Mouse (Mus musculus): ENCODE data around the gene Trappc3l.

Gene Trappc3l

DNA sequence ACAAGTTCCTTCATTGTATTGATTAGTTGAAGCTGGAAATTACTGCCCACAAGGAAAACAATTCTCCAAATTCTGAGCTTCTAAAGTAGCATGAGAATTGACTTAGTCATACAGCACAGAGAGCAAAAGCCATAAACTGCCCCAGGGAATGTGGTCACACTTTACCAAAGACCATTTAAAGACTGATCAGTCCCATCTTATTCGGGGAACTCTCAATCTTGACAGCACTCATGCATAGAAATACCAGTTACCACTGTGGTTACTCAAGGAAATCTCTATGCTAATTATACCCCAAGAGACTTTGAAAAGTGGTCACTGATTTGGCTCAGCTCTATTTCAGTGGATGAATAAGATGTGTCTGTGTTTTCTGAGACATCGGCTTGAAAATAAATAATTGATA, 57.8 kb downstream of the Trappc3l start:
- no peak for DNase-seq (ENCODE audit: low spot score in 2 of 2)

DNA sequence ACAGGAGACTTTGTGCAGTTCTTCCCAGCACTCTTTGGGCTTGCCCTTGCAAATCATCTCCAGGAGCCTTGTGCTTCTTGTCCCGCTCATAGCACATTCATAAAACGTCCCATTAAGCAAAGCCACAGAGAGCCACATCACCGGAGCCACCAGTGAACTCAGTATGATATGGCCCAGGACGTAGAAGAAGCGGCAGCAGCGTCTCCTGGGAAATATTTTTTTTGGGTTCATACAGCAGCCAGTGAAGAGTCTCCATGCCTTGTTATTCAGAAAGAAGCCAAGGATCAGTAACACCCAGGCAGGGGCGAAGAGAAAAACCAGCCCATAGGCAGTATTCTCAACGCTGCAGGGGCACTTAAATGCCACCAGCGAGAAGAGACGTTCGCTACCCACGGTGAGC, 58.6 kb downstream of the Trappc3l start:
- DNase-seq (ENCODE audit: low spot score in 2 of 2): no peak

DNA sequence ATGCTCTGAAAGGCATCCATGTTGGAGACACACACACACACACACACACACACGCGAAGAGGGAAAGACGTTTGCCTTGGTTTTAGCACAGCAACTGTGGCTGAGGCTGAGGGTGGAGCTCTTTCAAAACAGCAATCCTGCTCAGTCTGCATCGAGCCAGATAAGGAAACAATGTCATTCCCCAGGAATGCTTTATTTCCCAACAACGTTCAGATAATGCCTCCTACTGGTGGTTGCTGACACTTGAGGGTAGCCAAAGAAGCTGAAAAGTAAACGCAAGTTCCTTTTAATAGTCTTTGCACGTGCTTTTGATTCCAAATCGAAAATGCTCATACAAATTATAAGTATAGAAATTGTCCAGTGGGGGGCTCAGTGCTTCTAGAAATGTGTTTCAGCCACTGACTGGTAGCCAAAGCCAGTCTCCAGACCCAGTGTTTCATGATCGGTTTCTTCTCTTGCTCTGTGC, 59.1 kb downstream of the Trappc3l start, which contains the start of gene Calhm5:
Gene Calhm5, minus strand, starts transcription at position 102 of the 466 bp plus-strand sequence.
- peak; percentile 30 to 60 for DNase-seq (ENCODE audit: low spot score in 2 of 2)

DNA sequence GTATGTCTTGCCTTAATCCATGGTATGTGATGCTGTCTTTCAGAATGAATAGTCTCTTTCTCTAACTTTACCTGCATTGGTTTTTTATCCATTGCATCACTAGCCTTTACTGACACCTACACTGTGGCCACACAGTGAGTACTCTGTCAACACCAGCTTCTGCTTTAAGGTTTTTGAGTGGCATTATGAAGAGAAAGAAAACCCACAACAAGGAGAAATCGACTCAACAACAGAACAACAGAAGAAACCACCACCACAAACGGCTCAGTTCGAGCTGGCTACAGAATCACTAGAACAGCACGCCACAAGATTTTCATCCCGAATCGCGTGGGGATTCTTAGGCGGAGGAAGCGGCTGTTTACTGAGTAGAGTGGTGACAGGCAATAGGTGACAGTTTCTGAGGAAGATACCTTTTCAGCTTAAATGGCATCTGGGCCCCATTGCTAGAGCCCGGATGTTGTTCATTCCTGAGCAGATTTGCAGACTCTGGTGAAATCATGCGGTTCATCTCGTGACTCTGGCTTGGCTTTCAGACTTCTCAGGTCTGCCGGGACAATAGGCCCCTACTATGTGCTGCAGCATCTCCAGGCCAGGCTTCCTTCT, 73.6 kb downstream of the Trappc3l start:
- DNase-seq (ENCODE audit: low spot score in 2 of 2): no peak

DNA sequence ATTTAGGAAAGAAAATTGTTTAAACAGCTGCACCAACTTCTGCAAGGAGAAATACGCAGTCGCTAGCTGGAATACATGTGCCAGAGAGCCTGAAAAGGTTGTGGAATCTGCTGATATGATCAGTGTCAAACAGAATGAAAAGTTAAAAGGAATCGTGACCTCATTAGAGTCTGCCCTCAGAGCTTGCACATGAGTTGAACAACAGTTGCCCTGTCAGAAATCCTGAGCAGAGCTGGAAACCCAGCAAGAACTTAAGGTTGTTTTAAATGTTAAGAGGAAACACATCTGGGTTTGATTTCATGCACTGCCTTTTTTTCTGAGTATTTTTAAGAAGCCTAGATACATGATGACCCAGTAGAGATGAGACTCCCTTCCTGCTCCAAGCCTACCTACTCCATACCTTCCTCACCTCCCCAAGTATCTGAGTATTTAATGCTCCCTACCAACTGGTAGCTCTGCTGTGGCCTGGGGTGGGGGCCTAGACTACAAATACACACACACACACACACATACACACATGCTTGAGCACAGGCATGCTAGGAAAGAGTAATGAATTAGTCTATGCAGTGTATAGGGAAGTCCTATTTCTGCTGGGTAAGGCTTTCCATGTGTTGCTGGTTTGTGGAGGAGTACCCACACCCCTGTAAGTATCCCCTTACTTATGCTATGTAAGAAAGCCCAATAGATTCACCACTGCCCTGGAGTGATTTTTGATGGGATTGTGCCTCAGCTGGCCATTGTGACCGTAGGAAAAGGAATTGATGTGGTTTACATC, 74.8 kb downstream of the Trappc3l start:
- no peak for DNase-seq (ENCODE audit: low spot score in 2 of 2)

DNA sequence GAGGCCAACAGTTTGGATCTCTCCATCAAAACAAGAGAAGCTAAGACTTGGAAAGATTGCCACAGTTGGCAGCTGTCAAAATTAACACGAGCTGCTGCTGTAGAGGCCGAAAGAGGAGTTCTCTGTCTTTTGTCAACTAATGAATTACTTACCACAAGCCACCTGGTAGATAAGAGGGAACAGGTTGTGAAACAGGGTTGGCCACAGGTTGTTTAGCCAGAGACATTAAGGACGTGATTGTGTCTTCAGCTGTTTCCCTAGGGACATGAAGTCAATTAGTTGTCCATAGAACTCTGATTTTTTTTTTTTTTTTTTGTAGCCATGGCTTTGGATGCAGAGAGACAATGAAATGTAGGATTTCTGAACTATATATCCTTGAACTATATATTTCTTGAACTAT, 79.7 kb downstream of the Trappc3l start:
- no peak for DNase-seq (ENCODE audit: low spot score in 2 of 2)

DNA sequence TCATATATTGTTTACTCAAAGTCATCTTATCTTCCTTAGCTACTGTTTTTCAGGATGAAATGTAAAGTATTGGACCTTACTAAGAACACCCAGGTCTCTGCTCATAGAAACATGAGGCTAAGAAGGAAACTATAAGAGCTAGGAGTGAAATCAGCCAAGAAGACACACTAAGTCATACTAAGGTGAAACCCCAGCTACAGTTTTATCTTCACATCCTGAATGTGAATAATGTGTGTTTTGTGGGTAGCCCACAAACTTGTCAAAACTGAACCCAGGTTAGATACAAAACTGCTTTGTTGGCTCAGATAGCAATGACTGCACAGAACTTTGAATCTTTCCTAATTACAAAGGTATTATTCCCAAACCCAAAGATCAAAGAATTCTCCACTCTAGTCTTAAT, 80.4 kb downstream of the Trappc3l start:
- no peak for DNase-seq (ENCODE audit: low spot score in 2 of 2)

DNA sequence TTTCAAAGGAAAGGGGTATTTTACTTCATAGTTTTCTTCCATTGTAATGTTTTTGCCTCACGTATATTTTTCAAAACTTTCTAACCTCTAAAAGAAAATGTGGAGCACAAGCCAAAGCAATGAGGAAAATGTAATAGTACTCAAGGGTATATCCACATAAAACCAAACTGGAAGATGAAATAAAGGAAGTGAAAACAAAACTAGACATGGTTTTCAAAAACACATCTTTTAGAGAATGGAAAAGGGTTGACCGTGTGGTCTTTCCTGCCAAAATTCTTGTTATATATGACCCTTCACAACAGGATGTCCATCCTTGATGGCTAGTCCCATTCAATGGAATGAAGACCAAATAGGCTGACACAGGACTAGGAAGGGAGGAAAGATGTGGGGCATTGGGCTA, 81.0 kb downstream of the Trappc3l start:
- DNase-seq (ENCODE audit: low spot score in 2 of 2): no peak

DNA sequence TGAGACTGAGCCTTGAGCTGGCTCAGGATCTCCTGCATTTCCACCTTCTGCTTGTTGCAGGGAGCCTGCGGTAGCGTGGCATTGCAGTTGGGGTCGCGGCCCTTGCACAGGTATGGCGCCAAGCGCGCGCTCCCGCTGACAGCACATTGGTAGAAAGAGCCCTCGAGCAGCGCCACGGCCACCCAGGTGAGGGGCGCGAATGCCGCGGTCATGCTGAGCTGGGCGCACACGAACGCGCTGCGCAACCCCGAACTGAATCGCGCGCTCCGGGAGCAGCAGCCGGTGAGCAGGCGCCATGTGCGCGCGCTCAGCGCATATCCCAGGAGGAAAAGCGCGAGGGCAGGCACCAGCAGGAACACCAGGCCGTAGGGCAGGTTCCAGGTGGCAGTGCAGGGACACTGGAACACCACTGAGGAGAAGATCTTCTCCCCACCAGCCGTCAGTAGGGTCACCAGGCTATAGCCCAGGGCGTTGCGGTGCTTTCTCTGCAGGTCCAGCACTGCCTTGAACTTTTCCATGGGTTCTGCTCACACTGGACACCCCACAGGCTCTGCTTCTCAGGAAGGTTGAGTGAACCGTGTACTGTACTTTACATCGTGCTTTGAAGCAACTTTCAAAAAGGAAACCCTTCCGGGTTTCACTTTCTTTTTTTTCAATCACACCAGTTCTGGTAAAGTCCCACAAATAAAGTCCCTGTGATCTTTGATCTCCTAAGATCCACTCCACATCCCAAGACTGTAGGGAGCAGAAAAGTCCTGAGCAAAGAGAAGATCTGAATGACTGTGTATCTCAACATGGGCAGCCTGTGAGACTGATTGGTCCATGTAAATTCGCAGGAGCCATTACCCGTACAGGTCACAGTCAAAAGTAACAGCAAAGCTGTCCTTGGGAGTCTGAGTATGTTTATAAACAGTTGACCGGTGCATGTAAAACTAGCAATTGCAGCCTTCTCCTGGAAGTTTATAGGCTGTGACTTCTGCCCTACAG, 90.3 kb downstream of the Trappc3l start, which contains the start of gene Calhm6:
Gene Calhm6, minus strand, starts transcription at position 593 of the 987 bp plus-strand sequence.
- DNase-seq (ENCODE audit: low spot score in 2 of 2): peak in 1 of 2 experiments; percentile 20

DNA sequence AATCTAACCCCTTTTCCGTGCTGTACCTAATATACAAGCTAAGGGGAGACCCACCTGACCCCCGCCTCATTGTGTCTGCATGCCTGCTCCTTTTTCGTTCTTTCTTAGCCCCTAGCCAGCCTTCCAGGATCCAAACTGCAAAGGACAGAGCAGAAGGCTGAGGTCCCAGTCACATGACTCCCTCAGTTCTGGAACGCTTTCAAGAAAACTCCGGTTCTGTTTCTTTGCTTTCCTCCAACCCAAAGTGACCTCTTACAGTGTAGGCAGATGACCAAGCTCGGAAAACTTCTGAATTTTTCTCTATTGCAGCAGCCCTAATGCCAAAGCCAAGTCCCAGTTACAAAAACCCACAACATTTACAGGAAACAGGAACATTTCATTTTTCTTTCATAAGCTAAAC, 91.0 kb downstream of the Trappc3l start:
- no peak for DNase-seq (ENCODE audit: low spot score in 2 of 2)

DNA sequence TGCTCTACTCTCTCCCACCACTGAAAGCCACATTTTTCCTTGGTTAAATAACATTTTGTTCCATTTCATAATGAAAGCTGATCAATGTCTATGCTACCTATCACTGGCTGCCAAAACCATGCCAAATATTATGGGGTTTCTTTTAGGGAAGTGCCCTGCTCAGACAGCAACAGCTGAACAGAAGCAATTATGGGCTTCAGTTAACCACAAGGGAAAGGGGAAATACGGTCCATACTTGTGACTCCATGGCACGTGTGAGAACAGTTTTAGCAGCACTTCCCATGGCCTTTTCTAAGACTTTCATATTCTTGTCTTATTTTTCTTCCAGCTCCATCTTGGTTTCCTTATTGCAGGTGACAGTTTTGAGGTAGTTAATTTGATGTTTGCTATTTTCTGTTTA, 94.0 kb downstream of the Trappc3l start:
- no peak for DNase-seq (ENCODE audit: low spot score in 2 of 2)

DNA sequence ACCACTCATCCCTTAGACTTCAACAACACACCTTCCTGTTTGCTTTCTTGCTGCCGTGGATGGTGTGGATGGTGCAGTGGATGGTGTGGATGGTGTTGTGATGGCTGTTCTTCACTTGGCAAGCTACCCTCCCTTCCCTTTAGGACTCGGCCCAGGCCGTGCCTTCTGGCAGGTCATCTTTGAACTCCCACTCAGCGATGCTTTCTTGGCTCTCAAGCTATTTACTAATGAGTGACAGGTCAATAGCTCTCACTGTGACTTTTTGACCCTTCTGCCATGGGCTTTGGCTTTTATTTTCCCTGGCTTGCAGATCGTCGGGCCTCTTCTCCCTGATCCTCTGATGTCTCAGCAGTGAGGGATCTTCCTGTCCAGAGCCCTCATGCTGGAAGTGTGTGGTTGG, 99.0 kb downstream of the Trappc3l start:
- DNase-seq (ENCODE audit: low spot score in 2 of 2): no peak

DNA sequence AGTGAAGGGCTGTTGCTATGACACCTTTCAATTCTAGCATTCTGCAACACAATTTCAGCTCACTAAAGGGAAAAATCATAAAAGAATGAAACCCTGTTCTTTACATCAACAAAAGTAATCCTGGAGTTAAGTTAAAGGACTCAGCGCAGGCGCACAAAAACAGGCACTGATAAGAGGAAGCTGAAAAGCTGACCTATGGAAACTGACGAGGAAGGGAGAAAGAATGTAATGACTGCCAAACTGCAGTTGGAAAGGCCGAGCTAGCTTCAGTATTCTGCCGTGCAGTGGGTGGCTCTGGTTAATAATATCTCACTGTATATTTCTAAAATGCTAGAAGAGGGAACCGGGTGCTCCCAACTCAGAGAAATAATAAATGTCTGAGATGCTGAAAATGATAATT, 100.6 kb downstream of the Trappc3l start:
- no peak for DNase-seq (ENCODE audit: low spot score in 2 of 2)

DNA sequence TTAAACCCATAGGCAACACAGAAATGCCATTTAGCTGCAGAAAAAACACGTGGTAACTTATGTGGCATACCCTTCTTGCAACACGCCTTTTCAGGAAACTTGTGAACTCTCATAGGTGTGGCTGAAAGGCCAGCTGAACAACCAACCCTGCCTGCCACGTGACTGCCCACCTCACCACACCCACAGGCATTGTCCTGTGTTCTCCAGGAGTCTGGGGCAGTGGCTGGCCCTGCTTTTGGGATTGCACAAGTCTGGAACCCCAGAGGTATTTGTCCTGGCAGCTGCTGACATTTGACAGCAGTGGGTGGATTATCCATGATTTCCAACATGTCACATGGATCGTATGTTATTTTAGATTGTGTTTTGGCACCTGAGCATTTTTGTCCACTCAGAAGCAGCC, 102.4 kb downstream of the Trappc3l start:
- DNase-seq (ENCODE audit: low spot score in 2 of 2): no peak

DNA sequence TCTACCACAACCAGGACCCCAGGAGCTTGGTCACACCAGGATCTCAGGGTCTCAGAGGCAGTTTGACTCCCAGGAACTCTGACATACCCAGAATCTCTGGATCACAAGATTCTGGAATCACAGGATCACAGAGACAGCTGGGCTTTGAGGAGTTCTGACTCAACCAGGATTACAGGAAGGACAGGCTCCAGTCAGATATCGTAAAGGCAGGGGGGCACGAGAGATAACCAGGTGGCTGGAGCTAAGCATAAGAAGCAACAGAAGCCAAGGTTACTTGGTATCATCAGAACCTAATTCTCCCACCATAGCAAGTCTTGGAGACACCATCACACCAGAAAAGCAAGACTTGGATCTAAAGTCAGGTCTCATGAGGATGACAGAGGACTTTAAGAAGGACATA, 104.3 kb downstream of the Trappc3l start:
- DNase-seq (ENCODE audit: low spot score in 2 of 2): no peak

DNA sequence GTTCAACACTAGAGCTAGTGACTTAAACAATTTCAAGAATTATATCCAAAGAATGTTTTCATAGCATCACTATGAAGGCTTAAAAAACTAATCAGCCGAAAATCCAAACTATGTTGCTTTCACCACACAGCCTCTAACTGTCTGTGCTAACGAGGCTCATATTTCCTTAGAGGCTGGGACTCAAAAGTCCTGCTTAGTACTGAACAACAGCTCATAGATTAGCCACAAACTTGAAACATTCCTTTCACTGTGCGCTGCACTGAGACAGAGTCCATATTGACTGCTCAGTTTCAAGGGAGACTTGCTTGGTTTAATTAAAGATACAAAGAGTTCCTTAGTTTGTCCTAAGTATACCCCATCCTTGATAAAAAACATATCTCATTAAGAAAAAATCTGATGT, 112.4 kb downstream of the Trappc3l start:
- no peak for DNase-seq (ENCODE audit: low spot score in 2 of 2)

DNA sequence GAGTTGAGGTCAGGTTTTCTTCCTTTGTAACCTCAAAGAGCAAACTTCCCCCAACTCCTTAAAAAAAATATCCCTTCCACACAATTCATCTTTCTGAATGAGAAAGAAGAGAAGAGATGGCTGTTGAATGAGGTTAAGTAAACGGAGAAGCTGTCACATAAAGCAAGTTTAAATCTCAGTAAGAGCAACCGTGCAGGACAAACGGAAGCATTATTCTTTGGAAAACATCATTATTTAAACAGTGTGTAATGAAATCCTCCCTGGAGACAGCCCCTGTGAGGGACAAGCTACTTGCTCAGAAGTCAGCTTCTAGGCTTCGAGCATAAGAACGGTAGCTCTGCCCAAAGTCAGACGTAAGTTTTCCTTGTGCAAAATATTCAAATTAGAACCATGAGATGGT, 113.1 kb downstream of the Trappc3l start:
- DNase-seq (ENCODE audit: low spot score in 2 of 2): no peak

DNA sequence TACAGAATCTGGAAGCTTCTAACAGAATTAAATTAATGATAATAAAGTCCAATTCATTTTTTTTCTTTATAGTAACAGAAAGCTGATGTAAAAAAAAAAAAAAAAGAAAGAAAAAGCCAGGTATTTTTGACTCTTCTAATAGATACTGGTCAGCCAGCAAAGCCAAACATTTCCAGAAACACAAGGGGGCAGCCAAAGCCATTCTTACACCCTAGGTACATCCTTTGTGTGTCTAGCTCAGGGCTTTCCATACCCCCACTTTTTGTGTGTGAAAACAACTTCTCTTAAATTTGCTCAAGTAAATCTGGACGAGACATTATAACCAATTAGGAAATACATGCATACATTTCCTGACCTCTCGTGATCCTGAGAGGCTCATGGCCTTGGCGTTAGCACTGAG, 114.4 kb downstream of the Trappc3l start:
- DNase-seq (ENCODE audit: low spot score in 2 of 2): no peak

DNA sequence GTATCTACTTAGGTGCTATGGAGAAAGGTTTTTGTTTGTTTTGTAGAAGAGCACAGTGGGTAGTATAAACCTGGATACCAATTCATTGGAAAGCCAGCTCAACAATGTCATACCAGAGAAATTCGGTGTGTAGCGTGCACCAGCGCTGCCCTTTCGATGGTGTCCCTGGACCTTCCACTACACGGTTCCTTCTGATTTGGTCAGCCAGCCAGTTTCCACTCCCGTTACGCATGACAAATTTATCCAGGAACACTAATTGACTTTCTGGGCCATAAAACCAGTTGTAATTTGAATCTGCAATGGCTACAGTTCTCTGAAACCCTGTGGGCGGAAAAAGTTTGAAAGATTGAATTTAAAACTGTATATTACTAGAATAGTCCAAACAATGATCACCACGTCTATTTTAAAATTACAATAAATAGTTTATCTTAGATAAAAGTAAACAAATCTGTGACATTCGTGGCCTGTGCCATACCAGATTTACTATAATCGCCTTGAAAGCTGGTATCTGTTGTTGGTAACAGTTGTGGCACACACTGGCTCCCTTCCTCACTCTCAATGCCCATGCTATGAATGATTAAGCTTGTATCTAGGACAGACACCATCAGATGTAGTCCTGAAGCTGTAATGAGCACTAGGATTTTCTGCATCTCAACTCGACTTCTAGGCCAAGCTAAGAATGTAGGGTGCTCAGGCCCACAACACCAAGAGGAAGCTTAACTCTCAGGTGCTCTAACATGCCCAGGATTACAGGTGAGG, 118.6 kb downstream of the Trappc3l start:
- DNase-seq (ENCODE audit: low spot score in 2 of 2): no peak

All from urinary bladder, postnatal 4 days (tissue).